Mouse (Mus musculus): ENCODE results near the gene Mfsd12.

GRCm38 (mm10) chr10:81350351-81351063 lies 6.8 kb upstream of the Mfsd12 start, which contains the start of gene Hmg20b:
- peak; percentile 82 for TF ChIP-seq CTCF (IDR thresholded peaks at IDR 0.05; ENCODE audit: control insufficient read depth, insufficient read depth, low read length)
- TF ChIP-seq POLR2A (IDR thresholded peaks at IDR 0.05; ENCODE audit: borderline replicate concordance, control insufficient read depth, low read depth, low read length) = no peak

Data from bone marrow, adult 2 months (tissue).